Comparison of ENCODE assay signal across 24 mouse cellular contexts in genomic region chr9:108133478-108133877, GRCm38 (mm10). TPM values are rescaled to one million over a fixed set of nuclear protein-coding genes. Genes with fewer than 3 reads are reported as not detected.
DNase-seq lines count a peak whose midpoint lies in the region; ATAC-seq and TF ChIP-seq lines count a peak whose summit lies in the region.
"Had no signal": no experiment of that assay in that cellular context is flagged by ENCODE, and none has a peak within 500 bp of the region (broad histone marks: within the 10 kb centered on the region; RNA-seq: fewer than 3 reads in every experiment).

No protein-coding gene starts in this region.

- H3K4me3 ChIP-seq in layer of hippocampus, adult 2 months, result no peak overlapping the region
- H3K4me3 ChIP-seq in G1E (ENCODE audit: low read depth, low read length), result peak overlapping the region; percentile 30; the same call in 1 of the 2 replicates
- no peak overlapping the region for H3K4me3 ChIP-seq in forebrain, embryonic 11.5 days (ENCODE audit: low read depth, low read length)
- H3K4me3 ChIP-seq: embryonic facial prominence, embryonic 12.5 days; heart, embryonic 10.5 days; hindbrain, embryonic 10.5 days; kidney, embryonic 15.5 days had no signal

- DNase-seq in layer of hippocampus, adult 2 months (ENCODE audit: low spot score in 2 of 2), result no peak
- DNase-seq in layer of hippocampus, adult 11-12 months (ENCODE audit: low spot score), result no peak
- no peak for DNase-seq in G1E (ENCODE audit: low spot score)
- DNase-seq in cerebellum, adult 11-12 months, result peak; percentile 94
- DNase-seq in cerebellum, postnatal 14 days, result peak; percentile 79 to 83
- DNase-seq in frontal cortex, adult 2 months (ENCODE audit: extremely low spot score in 1 of 2, low spot score in 1 of 2), result no peak
- DNase-seq in ovary, postnatal 10 days (ENCODE audit: low spot score), result no peak
- DNase-seq in forebrain, embryonic 11.5 days (ENCODE audit: low spot score), result no peak
- DNase-seq: adrenal gland, postnatal 14 days; forebrain, postnatal 0 days; liver; lung, postnatal 10 days had no signal

- WGBS in forebrain, embryonic 11.5 days, result 50% methylated on average over 1 of the region's 1 CpGs

- peaks cover 33% of the 10 kb centered on the region for H3K27me3 ChIP-seq in G1E (ENCODE audit: insufficient read depth, low read length)
- H3K27me3 ChIP-seq in forebrain, embryonic 11.5 days (ENCODE audit: control insufficient read depth, insufficient read depth, low read length), result no peaks in the 10 kb centered on the region
- H3K27me3 ChIP-seq: embryonic facial prominence, embryonic 12.5 days; kidney, embryonic 15.5 days had no signal

- no peak for TF ChIP-seq CTCF in layer of hippocampus, adult 2 months (conservative IDR thresholded peaks at IDR 0.05)
- TF ChIP-seq CTCF in G1E (IDR thresholded peaks at IDR 0.05; ENCODE audit: low read depth, low read length), result no peak

- ATAC-seq in G1E (ENCODE audit: extremely low read depth, insufficient number of reproducible peaks, low FRiP score, poor library complexity, severe bottlenecking), result 0 out of 2 replicates have a peak, but pooled peaks have one; percentile 4
- ATAC-seq in forebrain, embryonic 11.5 days (replicated peaks; ENCODE audit: low FRiP score), result no peak
- ATAC-seq: activated CD4-positive, CD25-positive, alpha-beta regulatory T cell, adult 4 months; forebrain, postnatal 0 days; midbrain, embryonic 16.5 days; Patski had no signal

- H3K27ac ChIP-seq in layer of hippocampus, adult 2 months, result peak overlapping the region; percentile 72
- H3K27ac ChIP-seq in forebrain, embryonic 11.5 days (ENCODE audit: low read depth, low read length), result no peak overlapping the region
- H3K27ac ChIP-seq: embryonic facial prominence, embryonic 12.5 days; heart, embryonic 10.5 days; kidney, embryonic 15.5 days had no signal

- H3K4me1 ChIP-seq in G1E (ENCODE audit: insufficient read depth, low read depth, low read length), result peaks cover 49% of the 10 kb centered on the region
- H3K4me1 ChIP-seq in forebrain, embryonic 11.5 days (replicated peaks; ENCODE audit: control insufficient read depth, insufficient read depth, low read length), result no peaks in the 10 kb centered on the region
- H3K4me1 ChIP-seq: kidney, embryonic 15.5 days had no signal

- H3K9me3 ChIP-seq in G1E (replicated peaks), result no peaks in the 10 kb centered on the region
- no peaks in the 10 kb centered on the region for H3K9me3 ChIP-seq in forebrain, embryonic 11.5 days (ENCODE audit: control insufficient read depth, low read length)
- H3K9me3 ChIP-seq: embryonic facial prominence, embryonic 12.5 days; heart, embryonic 10.5 days; hindbrain, embryonic 10.5 days; kidney, embryonic 15.5 days had no signal

- H3K36me3 ChIP-seq in G1E (replicated peaks), result no peaks in the 10 kb centered on the region
- no peaks in the 10 kb centered on the region for H3K36me3 ChIP-seq in forebrain, embryonic 11.5 days (ENCODE audit: control insufficient read depth, insufficient read depth, low read length)
- H3K36me3 ChIP-seq: embryonic facial prominence, embryonic 12.5 days; heart, embryonic 10.5 days; kidney, embryonic 15.5 days had no signal

- H3K4me2 ChIP-seq in forebrain, embryonic 11.5 days (ENCODE audit: low read depth, low read length, severe bottlenecking), result no peak overlapping the region
- H3K4me2 ChIP-seq: embryonic facial prominence, embryonic 12.5 days; kidney, embryonic 15.5 days had no signal

- H3K9ac ChIP-seq in forebrain, embryonic 11.5 days (ENCODE audit: low read length), result no peak overlapping the region
- H3K9ac ChIP-seq: embryonic facial prominence, embryonic 12.5 days; forebrain, postnatal 0 days; kidney, embryonic 15.5 days had no signal

RNA-seq across cellular contexts. Expression of gene Apeh, which starts 39.1 kb away (rescaled TPM):
- total RNA-seq in layer of hippocampus, adult 2 months (2021), result 10 to 100 TPM; 35.3 to 37.0 TPM
- 65.0 and 148 TPM in 2 replicates for total RNA-seq in G1E (2014; fragmentation: Nextera tagmentation)
- total RNA-seq in G1E (2017), result 119 and 131 TPM in 2 replicates
- polyA plus RNA-seq in G1E (2012), result 48.8 and 67.5 TPM in 2 replicates
- polyA plus RNA-seq in frontal cortex, adult 2 months (2012; rRNA removed), result 32.7 and 32.9 TPM in 2 replicates
- polyA plus RNA-seq in forebrain, embryonic 11.5 days (2014; fragmentation: Nextera tagmentation; extraction: Ambion mirVana), result 53.3 and 61.5 TPM in 2 replicates

RNA-seq across cellular contexts. Expression of gene Rnf123, which starts 50.3 kb away (rescaled TPM):
- 100 to 1,000 TPM in 1 of 2 experiments, 10 to 100 TPM in 1; 95.7 to 111 TPM for total RNA-seq in layer of hippocampus, adult 2 months (2021)
- 104 and 255 TPM in 2 replicates for total RNA-seq in G1E (2014; fragmentation: Nextera tagmentation)
- total RNA-seq in G1E (2017), result 18.6 and 23.5 TPM in 2 replicates
- polyA plus RNA-seq in G1E (2012), result 39.5 and 74.5 TPM in 2 replicates
- 87.8 and 92.0 TPM in 2 replicates for polyA plus RNA-seq in frontal cortex, adult 2 months (2012; rRNA removed)
- polyA plus RNA-seq in forebrain, embryonic 11.5 days (2014; fragmentation: Nextera tagmentation; extraction: Ambion mirVana), result 34.7 and 37.0 TPM in 2 replicates

RNA-seq across cellular contexts. Expression of gene Mst1, which starts 53.2 kb away (rescaled TPM):
- not detected for total RNA-seq in layer of hippocampus, adult 2 months (2021)
- total RNA-seq in G1E (2014; fragmentation: Nextera tagmentation) (7.1 and 11.0 TPM in 2 replicates), G1E (2017) (16.6 and 17.9 TPM in 2 replicates)
- polyA plus RNA-seq in G1E (2012), result 6.7 and 8.4 TPM in 2 replicates
- polyA plus RNA-seq in frontal cortex, adult 2 months (2012; rRNA removed), result 0.04 and 0.19 TPM in 2 replicates
- polyA plus RNA-seq in forebrain, embryonic 11.5 days (2014; fragmentation: Nextera tagmentation; extraction: Ambion mirVana), result 0.28 and 0.56 TPM in 2 replicates
- total RNA-seq: gastrocnemius, adult 18-20 months; layer of hippocampus, postnatal 25 days; left cerebral cortex, postnatal 36 days; neutrophil, adult 5-6 weeks had no signal
- polyA plus RNA-seq: forebrain, postnatal 0 days; heart, postnatal 0 days; midbrain, embryonic 16.5 days had no signal

RNA-seq across cellular contexts. Expression of gene Bsn, which starts 56.7 kb away (rescaled TPM):
- total RNA-seq in layer of hippocampus, adult 2 months (2021), result 100 to 1,000 TPM; 236 to 246 TPM
- 4.7 and 5.0 TPM in 2 replicates for total RNA-seq in G1E (2014; fragmentation: Nextera tagmentation)
- total RNA-seq in G1E (2017), result 2.8 and 3.1 TPM in 2 replicates
- 6.1 and 7.9 TPM in 2 replicates for polyA plus RNA-seq in G1E (2012)
- polyA plus RNA-seq in frontal cortex, adult 2 months (2012; rRNA removed), result 95.0 and 100 TPM in 2 replicates
- 2.5 and 3.0 TPM in 2 replicates for polyA plus RNA-seq in forebrain, embryonic 11.5 days (2014; fragmentation: Nextera tagmentation; extraction: Ambion mirVana)

Comparison
In these comparisons a context has a peak if more than half of its experiments do, and no peak if none do; other contexts are left out.
1. DNase-seq: peak in cerebellum, adult 11-12 months (single experiment) and cerebellum, postnatal 14 days (2 of 2); none in layer of hippocampus, adult 2 months (0 of 2), layer of hippocampus, adult 11-12 months (single experiment), G1E (single experiment), frontal cortex, adult 2 months (0 of 2), ovary, postnatal 10 days (single experiment) and forebrain, embryonic 11.5 days (single experiment).